Mouse (Mus musculus) megakaryocyte, embryonic 14.5 days (primary cell): ENCODE results near the gene Grn.

Experiments used
- FLI1 ChIP-seq: IDR thresholded peaks from 2 replicates; pipeline ENCODE4 v1.6.1; 2012; ENCODE audit warnings: low read length, inconsistent platforms, mixed read lengths
- GATA1 ChIP-seq: IDR thresholded peaks from 3 replicates; pipeline ENCODE4 v1.6.1; 2012; ENCODE audit warnings: mixed read lengths, low read length, inconsistent platforms, borderline replicate concordance

GRCm38 (mm10) chr11:102418887-102419286, 11.2 kb upstream of the Grn start:
- TF ChIP-seq FLI1, result no peak
- no peak for TF ChIP-seq GATA1
